Mouse (Mus musculus) inflammation-experienced regulatory T-cells, adult 16 weeks (primary cell): Measurements from ENCODE around the gene Prdm13. TPM values are rescaled to one million over a fixed set of nuclear protein-coding genes. Genes with fewer than 3 reads are reported as not detected.

Experiments
- polyA plus RNA-seq: library from polyadenylated mRNA; unstranded; fragments of 100-300 nt; shearing (Covaris generic); gene quantifications from one replicate; pipeline ENCODE4 v1.2.1, GENCODE M21; 2017

Prdm13 gene
- not detected for polyA plus RNA-seq

DNA sequence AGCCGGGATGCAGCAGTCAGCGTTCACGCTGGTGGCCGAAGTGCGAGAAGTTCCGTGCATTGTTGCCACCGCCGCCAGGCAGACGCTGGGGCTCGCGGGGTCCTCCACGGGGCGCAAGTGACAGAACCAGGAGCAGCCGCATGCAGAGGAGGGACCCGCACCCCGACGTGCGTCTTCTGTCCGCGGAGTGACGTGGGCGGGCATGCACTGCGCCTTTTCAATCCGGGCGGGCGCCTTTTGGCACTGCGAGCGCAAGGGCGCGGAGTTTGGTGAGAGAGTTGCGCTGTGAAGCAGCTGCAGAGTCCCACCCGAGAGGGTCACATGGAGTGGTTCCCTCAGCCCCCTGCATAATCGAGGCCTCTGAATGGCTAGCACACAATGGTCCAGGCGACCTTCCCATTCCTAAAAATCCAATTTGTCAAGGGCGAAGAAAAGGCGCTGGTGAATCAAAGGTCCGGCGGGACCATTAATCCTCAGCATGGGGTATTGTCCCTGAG is at the start of gene Prdm13:
Prdm13 (minus strand) TSS at position 369 of the 497 bp plus-strand sequence.

DNA sequence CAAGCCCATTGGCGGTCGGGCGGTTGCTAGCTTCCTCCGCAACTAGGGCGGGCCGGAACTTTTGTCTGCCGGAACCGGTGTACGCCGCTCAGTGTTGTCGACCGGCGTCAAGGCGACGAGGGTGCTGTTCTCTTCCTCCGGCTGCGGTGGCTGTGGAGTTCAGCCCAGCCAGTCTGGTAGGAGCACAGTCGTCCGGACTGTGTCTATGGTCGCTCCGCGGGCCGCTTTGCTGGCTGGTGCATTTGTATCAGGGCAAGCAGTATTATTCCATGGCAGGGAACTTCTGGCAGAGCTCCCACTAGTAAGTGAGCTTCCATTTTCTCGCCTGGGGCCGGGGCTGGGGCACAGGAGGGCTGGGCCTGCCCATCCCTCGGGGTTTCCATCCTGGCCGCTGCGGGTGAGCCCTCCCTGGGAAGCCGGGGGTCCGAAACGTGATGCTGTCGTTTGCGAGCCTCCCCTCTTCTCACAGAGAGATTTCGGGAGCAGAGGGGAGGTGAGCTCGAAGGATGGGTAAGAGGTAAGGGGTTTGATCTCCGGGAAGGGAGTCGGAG is 41.9 kb upstream of the Prdm13 start, which contains the start of gene Ccnc:
Ccnc (plus strand) TSS at position 87 of the 551 bp plus-strand sequence.

Other genes starting within 250 kb of the Prdm13 start
- 43.0 TPM for gene Ccnc, start 41.7 kb upstream of the Prdm13 start, polyA plus RNA-seq
- 28.2 TPM for gene Usp45, start 81.2 kb upstream of the Prdm13 start, polyA plus RNA-seq
- 23.6 TPM for gene Tstd3, start 81.2 kb upstream of the Prdm13 start, polyA plus RNA-seq
- gene Pnisr, start 161.6 kb upstream of the Prdm13 start, polyA plus RNA-seq, result 212 TPM
- 13.2 TPM for gene Coq3, start 193.7 kb upstream of the Prdm13 start, polyA plus RNA-seq
- gene Faxc, start 245.4 kb upstream of the Prdm13 start, polyA plus RNA-seq, result not detected